Mouse (Mus musculus): ENCODE results near the gene Snx20.

Gene Snx20

GRCm38 (mm10) chr8:88646837-88647778 lies 11.2 kb upstream of the Snx20 start, which contains the start of gene Nod2:
TSS of gene Nod2 (plus strand) at chr8:88647315.
- in situ Hi-C loops (cut with MboI; ENCODE audit: low sequenced_read_pairs), result no loop called here

DNA sequence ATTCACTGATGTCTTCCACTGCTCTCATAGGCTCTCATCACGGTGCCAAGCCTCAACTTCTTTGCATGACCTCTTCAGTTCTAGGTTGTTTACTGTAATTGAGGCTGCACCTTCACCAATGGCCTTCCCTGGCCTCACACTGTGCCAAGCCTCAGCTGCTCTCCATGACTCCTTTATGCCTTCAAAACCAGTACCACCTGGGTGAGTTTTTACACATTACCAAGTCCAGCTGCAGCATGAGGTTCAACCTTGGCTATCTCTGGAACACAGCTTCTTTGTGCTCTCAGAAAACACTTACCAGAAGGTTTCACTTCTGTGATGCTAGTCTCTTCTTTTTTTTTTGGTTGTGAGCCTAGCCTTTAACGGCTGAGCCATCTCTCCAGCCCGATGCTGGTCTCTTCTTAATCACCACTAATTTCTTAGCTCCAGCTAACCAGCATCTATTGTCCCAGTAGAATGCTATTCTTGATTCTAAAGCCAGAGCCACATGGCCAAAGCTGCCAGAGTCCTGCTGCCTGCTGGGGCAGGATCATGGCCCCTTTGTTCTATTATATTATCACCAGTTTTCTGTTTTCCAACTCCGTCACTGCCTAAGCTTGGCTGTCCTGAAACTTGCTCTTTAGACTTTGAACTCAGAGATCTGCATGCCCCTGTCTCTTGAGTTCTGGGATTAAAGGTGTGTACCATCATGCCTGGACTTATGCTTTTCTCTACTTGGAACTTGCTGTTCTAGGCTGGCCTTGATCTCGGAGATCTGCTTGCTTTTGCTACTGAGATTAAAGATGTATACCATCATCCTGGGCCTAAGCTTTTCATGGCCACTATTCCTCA lies 7.0 kb upstream of the Snx20 start:
- in situ Hi-C loops (cut with MboI; ENCODE audit: low sequenced_read_pairs), result no loop called here

DNA sequence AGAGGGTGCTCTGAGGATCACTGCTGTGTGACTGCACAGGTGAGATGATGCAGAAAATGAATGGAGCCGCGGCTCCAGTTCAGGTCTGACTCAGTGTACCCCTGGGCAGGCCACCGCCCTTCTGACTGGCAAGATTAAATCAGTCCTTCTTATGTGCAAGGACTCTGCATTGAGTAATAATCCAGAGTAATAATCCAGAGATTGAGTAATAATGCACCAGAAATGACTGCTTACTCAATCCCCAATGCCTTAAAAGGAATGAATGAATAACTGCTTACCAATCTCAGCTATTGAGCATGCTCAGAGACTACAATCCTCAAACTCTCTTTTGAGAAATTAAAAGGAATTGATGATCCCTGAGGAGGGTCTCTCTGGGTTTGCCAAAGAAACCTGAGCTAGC lies 3.0 kb upstream of the Snx20 start:
- in situ Hi-C loops (cut with MboI; ENCODE audit: low sequenced_read_pairs), result no loop called here

- in situ Hi-C loops (cut with MboI; ENCODE audit: low sequenced_read_pairs), result no loop called here
Observed at GRCm38 (mm10) chr8:88637092-88638000, 1.4 kb upstream of the Snx20 start.

GRCm38 (mm10) chr8:88633343-88633765 lies 2.6 kb downstream of the Snx20 start:
- in situ Hi-C loops (cut with MboI; ENCODE audit: low sequenced_read_pairs), result loop anchor here (5.0 kb wide), 1 partner anchor 69 kb away; no protein-coding TSS in a partner anchor

GRCm38 (mm10) chr8:88631081-88631480 lies 4.8 kb downstream of the Snx20 start:
- in situ Hi-C loops (cut with MboI; ENCODE audit: low sequenced_read_pairs), result loop anchor here (5.0 kb wide), 1 partner anchor 71 kb away; no protein-coding TSS in a partner anchor

DNA sequence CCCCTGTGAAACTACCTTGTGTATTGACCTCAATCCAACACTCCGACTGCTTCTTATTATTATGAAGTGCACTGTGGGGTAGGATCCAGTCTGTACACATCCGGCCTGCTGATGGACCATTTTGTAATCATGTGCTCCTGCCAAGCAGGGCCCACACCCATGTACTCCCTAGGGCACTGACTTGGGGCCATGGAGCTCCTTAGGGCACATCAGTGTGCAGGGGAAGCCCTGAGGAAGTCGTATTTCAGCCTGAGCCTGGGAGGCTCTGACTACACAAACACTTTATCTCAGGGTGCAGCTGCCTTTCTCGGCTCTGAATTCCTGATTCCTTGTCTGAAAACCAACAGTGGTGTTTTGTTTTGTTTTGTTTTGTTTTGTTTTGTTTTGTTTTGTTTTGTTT lies 5.7 kb downstream of the Snx20 start:
- in situ Hi-C loops (cut with MboI; ENCODE audit: low sequenced_read_pairs), result loop anchor here (5.0 kb wide), 1 partner anchor 72 kb away; no protein-coding TSS in a partner anchor

DNA sequence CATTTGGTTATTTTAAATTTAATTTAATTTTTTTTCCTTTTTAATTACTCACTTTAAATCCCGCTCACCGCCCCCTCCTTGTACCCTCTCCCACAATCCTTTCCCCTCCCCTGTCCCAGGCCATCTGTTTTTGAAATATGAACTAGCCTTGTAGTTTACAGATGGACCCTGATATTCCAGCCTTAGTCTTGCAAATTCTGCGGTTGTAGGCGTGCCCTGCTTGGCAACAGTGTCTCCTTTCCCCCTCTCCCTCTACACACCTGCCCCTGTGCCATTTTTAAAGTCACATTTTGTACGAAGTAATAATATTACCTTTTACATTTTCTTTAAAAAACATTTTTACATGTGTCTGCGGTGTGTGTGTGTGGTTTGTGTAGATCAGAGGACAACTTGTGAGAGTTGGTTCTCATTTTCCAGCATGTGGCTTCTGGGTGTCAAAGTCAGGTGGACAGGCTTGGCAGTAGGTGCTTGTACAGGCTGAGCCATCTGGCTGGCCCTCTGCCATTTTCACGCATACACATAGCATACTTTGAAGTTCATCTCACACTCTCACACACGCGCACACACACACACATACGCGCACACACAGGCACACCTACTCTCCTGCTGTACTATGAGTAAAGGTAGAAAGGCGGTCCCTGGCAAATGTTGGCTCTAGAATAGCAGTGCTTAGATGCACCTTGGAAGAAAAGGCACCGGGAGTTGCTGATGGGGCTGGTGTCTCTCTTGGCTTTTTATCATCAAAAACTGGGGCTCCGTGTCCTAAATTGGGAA lies 7.7 kb downstream of the Snx20 start:
- in situ Hi-C loops (cut with MboI; ENCODE audit: low sequenced_read_pairs), result no loop called here

- in situ Hi-C loops (cut with MboI; ENCODE audit: low sequenced_read_pairs), result no loop called here
Observed at GRCm38 (mm10) chr8:88627265-88627991, 8.5 kb downstream of the Snx20 start.

DNA sequence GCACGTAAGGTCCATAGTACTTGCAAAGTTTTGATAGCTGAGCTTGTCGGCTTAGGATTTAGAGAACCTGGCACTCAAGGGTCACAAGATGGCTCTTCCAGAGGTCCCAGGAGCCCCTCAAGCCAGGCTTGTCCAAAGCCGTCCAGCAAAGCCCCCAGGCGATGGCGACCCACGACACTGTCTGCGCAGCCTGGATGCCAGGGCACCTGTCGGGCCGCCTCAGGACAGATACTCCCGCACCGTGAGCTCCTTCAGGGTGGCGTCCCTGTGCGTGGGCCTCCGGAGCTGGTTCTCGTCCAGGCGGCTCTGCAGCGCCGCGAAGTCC lies 9.0 kb downstream of the Snx20 start:
- in situ Hi-C loops (cut with MboI; ENCODE audit: low sequenced_read_pairs), result no loop called here

- in situ Hi-C loops (cut with MboI; ENCODE audit: low sequenced_read_pairs), result no loop called here
Observed at GRCm38 (mm10) chr8:88626433-88626832, 9.5 kb downstream of the Snx20 start.

- in situ Hi-C loops (cut with MboI; ENCODE audit: low sequenced_read_pairs), result loop anchor here (25.0 kb wide), 1 partner anchor 262 kb away; the partner anchor contains the start of gene Brd7
Observed at GRCm38 (mm10) chr8:88624276-88624675, 11.7 kb downstream of the Snx20 start.

DNA sequence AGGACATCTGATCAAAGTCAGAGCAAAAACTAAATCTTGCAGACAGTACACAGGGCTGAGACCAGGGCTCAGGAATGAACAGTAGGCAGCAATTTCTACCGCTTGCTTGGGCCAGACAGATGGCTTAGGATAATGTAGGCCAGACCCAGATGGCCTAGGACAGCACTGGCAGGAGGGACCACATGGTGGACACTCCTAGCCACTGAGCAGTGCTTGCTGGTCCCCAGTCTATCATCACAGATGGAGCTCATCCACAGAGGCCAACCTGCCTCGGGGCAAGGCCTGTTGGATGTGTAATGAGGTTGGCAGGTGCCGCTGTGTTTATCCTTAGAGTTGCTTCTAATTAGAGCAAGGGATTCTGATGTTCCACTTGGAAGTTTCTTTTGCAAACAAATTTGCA lies 12.6 kb downstream of the Snx20 start:
- in situ Hi-C loops (cut with MboI; ENCODE audit: low sequenced_read_pairs), result loop anchor here (25.0 kb wide), 1 partner anchor 261 kb away; the partner anchor contains the start of gene Brd7

GRCm38 (mm10) chr8:88621408-88621807 lies 14.5 kb downstream of the Snx20 start:
- in situ Hi-C loops (cut with MboI; ENCODE audit: low sequenced_read_pairs), result loop anchor here (25.0 kb wide), 1 partner anchor 259 kb away; the partner anchor contains the start of gene Brd7

DNA sequence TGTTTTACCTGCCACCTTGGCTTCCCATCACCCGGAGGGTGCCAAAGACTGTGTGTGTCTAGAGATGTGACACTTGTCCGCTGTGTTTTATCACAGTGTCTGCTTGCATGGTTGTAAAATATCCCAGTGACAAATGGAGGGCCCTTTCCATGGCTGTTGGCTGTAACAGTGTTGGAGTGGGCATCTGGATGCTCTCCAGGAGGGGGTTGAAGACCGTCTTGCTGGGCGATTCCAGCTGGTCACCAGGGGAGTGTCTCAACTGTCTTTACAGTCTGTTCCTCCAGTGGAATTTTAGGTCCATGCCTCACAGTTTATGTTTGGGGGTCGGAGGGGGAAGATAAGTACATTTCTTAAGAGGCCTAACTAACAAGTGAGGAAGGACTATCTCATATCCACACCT lies 15.0 kb downstream of the Snx20 start:
- in situ Hi-C loops (cut with MboI; ENCODE audit: low sequenced_read_pairs), result loop anchor here (25.0 kb wide), 1 partner anchor 259 kb away; the partner anchor contains the start of gene Brd7

GRCm38 (mm10) chr8:88619513-88619912 lies 16.4 kb downstream of the Snx20 start:
- in situ Hi-C loops (cut with MboI; ENCODE audit: low sequenced_read_pairs), result loop anchor here (25.0 kb wide), 1 partner anchor 257 kb away; the partner anchor contains the start of gene Brd7

GRCm38 (mm10) chr8:88618612-88619011 lies 17.3 kb downstream of the Snx20 start:
- in situ Hi-C loops (cut with MboI; ENCODE audit: low sequenced_read_pairs), result loop anchor here (25.0 kb wide), 1 partner anchor 256 kb away; the partner anchor contains the start of gene Brd7

GRCm38 (mm10) chr8:88614981-88615380 lies 20.9 kb downstream of the Snx20 start:
- in situ Hi-C loops (cut with MboI; ENCODE audit: low sequenced_read_pairs), result loop anchor here (25.0 kb wide), 1 partner anchor 253 kb away; the partner anchor contains the start of gene Brd7
